Mouse (Mus musculus) intestine, embryonic 14.5 days (tissue): Measurements from ENCODE around the gene Cept1. TPM values are rescaled to one million over a fixed set of nuclear protein-coding genes. Genes with fewer than 3 reads are reported as not detected.

Source experiments
- ATAC-seq: fragments of 200-750 bp; cut with Nextera tagmentation; replicated peaks from 2 replicates; pipeline ENCODE4 v1.8.0; 2017; ENCODE audit warnings: low read depth, moderate number of reproducible peaks, moderate TSS enrichment, moderate library complexity; ENCODE audit not compliant: low FRiP score, low TSS enrichment
- DNase-seq: peaks from one replicate; pipeline ENCODE4 v3.0.0-alpha.2; 2018; ENCODE audit warnings: low spot score
- H3K27ac ChIP-seq: fragments of 300-500 bp; sonication (generic); 2 replicates; pipeline ENCODE4 v1.5.1; 2014; ENCODE audit warnings: low read depth, mild to moderate bottlenecking, control low read depth
- H3K27me3 ChIP-seq: fragments of 300-500 bp; sonication (generic); replicated peaks from 2 replicates; pipeline ENCODE4 v1.6.1; 2014; ENCODE audit warnings: low read length, control low read depth; ENCODE audit not compliant: control insufficient read depth, insufficient read depth
- H3K36me3 ChIP-seq: fragments of 300-500 bp; sonication (generic); 2 replicates; pipeline ENCODE4 v1.6.1; 2014; ENCODE audit warnings: low read length, control low read depth; ENCODE audit not compliant: control insufficient read depth, insufficient read depth
- H3K4me1 ChIP-seq: fragments of 300-500 bp; sonication (generic); replicated peaks from 2 replicates; pipeline ENCODE4 v1.6.1; 2014; ENCODE audit warnings: low read length, control low read depth, mixed read lengths; ENCODE audit not compliant: control insufficient read depth, insufficient read depth
- H3K4me2 ChIP-seq: fragments of 300-500 bp; sonication (generic); 2 replicates; pipeline ENCODE4 v1.6.1; 2014; ENCODE audit warnings: low read length
- H3K4me3 ChIP-seq: fragments of 300-500 bp; sonication (generic); 2 replicates; pipeline ENCODE4 v1.5.1; 2014; ENCODE audit warnings: low read depth, low read length, control low read depth, mixed read lengths
- H3K9ac ChIP-seq: fragments of 300-500 bp; sonication (generic); 2 replicates; pipeline ENCODE4 v1.6.1; 2014; ENCODE audit warnings: mild to moderate bottlenecking, low read length
- H3K9me3 ChIP-seq: fragments of 300-500 bp; sonication (generic); 2 replicates; pipeline ENCODE4 v1.6.1; 2016; ENCODE audit warnings: low read length, control low read depth; ENCODE audit not compliant: control insufficient read depth
- WGBS: fragments of 180-500 bp; shearing (Covaris S2); extraction: QIAGEN DNeasy Blood & Tissue Kit; methylation state at CpG from one replicate; pipeline ENCODE4 v1.1.7; 2014; 5-methylcytosine and 5-hydroxymethylcytosine counted together
- polyA plus RNA-seq: library from polyadenylated mRNA; unstranded; fragments of >200 nt; fragmentation: Nextera tagmentation; extraction: Ambion mirVana; gene quantifications from 2 replicates; pipeline ENCODE4 v1.2.1, GENCODE M21; 2014

Gene Cept1
- polyA plus RNA-seq, 1 experiment from 2014 or later = 48.7 TPM

DNA sequence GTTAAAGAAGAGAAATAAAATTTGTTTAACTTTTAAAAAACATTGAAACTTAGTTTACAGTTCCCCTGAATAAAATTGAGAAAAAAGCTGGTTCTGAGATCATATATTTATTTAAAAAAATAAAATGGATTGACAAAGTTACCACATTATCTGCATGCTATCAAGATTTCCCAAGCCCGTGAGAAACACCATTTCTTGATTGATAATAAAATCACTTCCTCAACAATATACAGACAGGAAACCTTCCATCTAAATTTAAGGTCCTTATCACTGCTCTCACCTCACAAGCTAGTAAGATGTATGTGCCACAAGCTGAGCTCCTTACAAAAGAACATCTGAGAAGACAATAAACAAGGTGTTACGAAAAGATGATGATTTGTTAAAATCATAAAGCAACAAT lies 44.7 kb downstream of the Cept1 start:
- ATAC-seq (no peak), DNase-seq (no peak)
- Histone ChIP-seq H3K4me1 (no peaks in the 10 kb centered on the region), H3K36me3 (peaks cover 57% of the 10 kb centered on the region), H3K27me3 (no peaks in the 10 kb centered on the region), H3K4me2 (no peak overlapping the region), H3K9ac (no peak overlapping the region), H3K4me3 (no peak overlapping the region), H3K27ac (no peak overlapping the region), H3K9me3 (no peaks in the 10 kb centered on the region)
- WGBS = 86% methylated on average over 2 of the region's 2 CpGs

DNA sequence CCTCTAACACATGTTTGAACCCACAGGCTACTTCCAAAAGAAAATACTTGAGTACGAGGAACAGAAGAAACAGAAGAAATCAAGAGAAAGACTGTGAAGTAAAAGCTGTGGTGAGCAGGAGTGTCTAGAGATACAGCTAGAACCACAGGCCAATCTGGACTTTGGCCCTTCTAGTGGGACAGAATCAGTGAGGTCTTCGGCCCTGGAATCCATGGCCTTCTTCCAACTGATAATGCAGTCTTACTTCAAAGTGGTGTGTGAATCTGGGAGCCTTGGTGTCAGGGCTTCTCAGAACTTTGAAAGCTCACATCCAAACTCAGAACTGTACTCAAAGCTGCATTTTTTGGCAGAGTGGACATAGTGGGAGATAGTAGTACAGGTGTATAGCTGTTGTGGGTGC lies 47.1 kb downstream of the Cept1 start:
- DNase-seq = no peak
- Histone ChIP-seq H3K36me3 (peaks cover 56% of the 10 kb centered on the region), H3K4me3 (no peak overlapping the region), H3K4me1 (no peaks in the 10 kb centered on the region), H3K9ac (no peak overlapping the region), H3K9me3 (no peaks in the 10 kb centered on the region), H3K4me2 (no peak overlapping the region), H3K27me3 (no peaks in the 10 kb centered on the region), H3K27ac (no peak overlapping the region)
- ATAC-seq = no peak
- WGBS = 91% methylated on average over 2 of the region's 2 CpGs

DNA sequence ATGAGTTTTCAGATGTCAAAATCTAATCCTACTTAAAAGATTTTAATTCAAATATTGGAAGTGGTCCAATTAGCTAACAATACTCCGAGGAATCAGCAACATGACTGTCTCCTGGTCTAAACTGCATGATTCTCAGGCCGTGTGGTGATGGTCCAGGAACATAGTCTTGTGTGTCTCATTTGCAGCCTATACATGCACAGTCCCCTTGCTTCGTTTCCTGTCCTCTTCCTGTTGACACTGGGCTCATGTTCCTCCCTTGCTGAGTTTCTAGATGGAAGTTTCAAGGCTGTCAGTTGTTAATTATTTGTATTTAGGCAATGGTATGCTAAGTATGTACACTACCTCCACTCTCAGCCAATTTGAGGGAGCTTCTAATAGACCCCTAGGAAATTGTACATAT lies 50.6 kb downstream of the Cept1 start:
- WGBS = 72% methylated on average over 3 of the region's 3 CpGs
- H3K27me3 ChIP-seq = no peaks in the 10 kb centered on the region
- H3K4me1 ChIP-seq = no peaks in the 10 kb centered on the region
- peaks cover 23% of the 10 kb centered on the region for H3K36me3 ChIP-seq
- no peak overlapping the region for H3K4me2 ChIP-seq
- H3K27ac ChIP-seq = no peak overlapping the region
- no peak overlapping the region for H3K9ac ChIP-seq
- H3K9me3 ChIP-seq = no peaks in the 10 kb centered on the region
- ATAC-seq (no peak), DNase-seq (no peak)
- no peak overlapping the region for H3K4me3 ChIP-seq

DNA sequence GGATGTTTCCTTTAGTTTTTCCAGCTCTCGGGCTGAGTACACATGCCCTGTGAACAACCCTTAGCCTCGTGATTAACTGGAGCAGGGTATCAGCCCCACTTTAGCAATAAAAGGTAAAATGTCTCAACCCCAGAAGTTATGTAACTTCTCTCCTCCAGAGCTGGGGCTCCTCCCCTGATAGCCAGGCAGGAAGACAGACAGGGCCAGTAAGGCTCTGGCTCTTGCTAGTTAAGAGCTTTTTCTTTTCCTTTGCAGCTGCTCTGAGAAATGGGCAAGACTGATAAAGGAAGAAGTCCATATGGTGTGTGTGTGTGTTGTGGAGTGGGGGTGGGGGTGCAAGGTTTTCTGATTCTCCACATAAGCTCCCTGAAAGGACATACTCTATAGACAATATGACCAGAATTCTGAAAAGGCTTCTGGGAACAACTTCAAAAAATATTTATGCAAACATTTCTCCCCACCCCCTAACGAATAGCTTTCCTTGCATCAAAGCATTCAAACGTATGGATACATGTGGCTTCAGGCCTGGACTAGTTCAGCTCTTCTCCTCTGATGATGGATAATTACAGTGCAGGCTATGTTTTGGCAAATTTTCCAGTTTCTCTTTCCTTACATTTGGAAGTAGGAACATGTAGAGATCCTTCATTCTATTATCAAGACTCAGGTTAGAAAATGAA lies 51.4 kb downstream of the Cept1 start:
- no peaks in the 10 kb centered on the region for H3K27me3 ChIP-seq
- peak overlapping the region; percentile 36 for H3K27ac ChIP-seq
- ATAC-seq = peak; percentile 82

DNA sequence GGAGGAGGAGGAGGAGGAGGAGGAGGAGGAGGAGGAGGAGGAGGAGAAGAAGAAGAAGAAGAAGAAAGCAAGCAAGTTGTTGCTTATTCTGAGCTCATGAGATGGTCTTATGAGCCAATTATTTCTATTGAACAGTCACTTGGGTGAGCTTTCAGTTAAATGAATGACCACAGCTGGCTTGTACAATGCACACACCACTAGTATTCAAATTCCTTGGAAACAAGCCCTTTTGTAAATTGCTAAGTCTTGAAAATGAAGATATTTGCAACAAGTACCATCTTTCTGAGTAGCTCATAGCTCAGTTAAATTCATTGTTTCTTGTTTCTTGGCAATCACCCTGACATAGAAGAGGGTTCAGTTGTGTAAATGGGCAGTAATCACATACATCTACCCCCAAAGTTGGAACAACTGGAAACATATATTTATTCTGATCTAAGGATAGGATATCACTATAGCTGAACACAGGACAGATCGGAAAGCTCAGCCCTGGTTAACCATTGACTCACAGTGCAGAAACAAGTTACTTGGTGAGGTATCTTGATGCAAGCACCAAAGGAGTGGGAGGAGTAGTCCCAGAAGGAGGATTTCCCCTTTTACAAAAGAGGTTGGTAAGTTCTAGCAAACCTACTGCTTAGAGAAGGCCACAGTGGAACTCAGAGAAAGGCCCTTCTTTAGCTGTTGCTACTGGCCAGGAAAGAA lies 52.1 kb downstream of the Cept1 start:
- ATAC-seq (peak; percentile 72), DNase-seq (no peak)
- Histone ChIP-seq H3K9me3 (no peaks in the 10 kb centered on the region), H3K4me2 (no peak overlapping the region), H3K36me3 (0 out of 2 replicates have a peak, but pooled peaks cover 10% of the 10 kb centered on the region), H3K4me1 (no peaks in the 10 kb centered on the region), H3K9ac (no peak overlapping the region), H3K27ac (peak overlapping the region; percentile 36), H3K27me3 (no peaks in the 10 kb centered on the region), H3K4me3 (no peak overlapping the region)
- 81% methylated on average over 1 of the region's 1 CpGs for whole genome bisulfite sequencing

More for the DNA sequence above, 51.4 kb downstream of the Cept1 start:
- H3K4me2 ChIP-seq = no peak overlapping the region
- H3K9ac ChIP-seq = no peak overlapping the region
- H3K36me3 ChIP-seq = 0 out of 2 replicates have a peak, but pooled peaks cover 17% of the 10 kb centered on the region
- WGBS = 34% methylated on average over 4 of the region's 4 CpGs
- DNase-seq = no peak
- H3K4me1 ChIP-seq = no peaks in the 10 kb centered on the region
- H3K4me3 ChIP-seq = no peak overlapping the region
- no peaks in the 10 kb centered on the region for H3K9me3 ChIP-seq

DNA sequence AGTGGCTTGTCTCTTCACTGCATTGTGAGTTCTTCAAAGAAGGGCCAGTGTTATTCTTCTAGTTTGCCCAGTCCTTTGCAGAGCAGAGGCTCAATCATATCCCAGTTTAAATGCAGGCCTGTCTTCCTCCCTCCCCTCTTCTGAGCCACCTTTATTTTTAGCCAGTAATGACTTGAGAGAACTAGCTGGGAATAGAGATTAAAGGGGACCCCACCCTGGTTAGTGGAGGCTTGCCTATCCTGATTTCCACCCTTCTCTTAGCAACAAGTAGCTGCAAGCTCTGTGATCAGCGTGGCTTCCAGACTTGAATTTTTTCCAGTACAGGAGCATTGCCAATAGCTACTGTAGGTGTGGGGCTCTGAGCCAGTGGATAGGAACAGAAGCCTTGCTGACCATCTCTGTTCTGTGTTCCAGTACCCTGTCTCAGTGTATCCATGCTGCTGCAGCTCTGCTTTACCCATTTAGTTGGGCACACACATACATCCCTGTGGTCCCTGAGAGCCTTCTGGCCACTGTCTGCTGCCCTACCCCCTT lies 53.1 kb downstream of the Cept1 start:
- WGBS = 85% methylated on average over 1 of the region's 1 CpGs
- Histone ChIP-seq H3K4me1 (no peaks in the 10 kb centered on the region), H3K9me3 (no peaks in the 10 kb centered on the region), H3K4me3 (no peak overlapping the region), H3K27ac (no peak overlapping the region), H3K9ac (no peak overlapping the region), H3K36me3 (0 out of 2 replicates have a peak, but pooled peaks cover 1% of the 10 kb centered on the region), H3K4me2 (no peak overlapping the region), H3K27me3 (no peaks in the 10 kb centered on the region)
- no peak for ATAC-seq
- DNase-seq = no peak

DNA sequence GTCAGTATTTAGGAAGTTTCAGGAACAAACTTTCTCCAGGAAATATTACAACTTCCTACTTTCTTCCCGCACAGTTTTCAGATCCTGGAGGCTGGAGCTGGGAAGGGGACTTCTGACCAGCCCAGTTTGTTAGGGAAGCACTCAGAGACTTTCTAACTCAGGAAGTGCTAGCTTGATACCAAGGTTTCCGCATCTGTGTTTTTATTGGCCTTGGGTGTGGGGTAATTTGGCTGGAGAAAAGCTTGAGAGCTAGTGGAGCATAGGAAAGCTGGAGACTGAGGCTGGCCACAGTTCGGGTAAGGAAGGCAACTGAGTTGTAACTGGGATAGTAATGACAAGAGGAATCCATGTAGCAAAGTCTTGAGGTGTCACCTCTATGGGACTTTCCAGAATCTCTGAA lies 53.7 kb downstream of the Cept1 start:
- H3K4me2 ChIP-seq = no peak overlapping the region
- H3K36me3 ChIP-seq = no peaks in the 10 kb centered on the region
- WGBS = 75% methylated on average over 3 of the region's 3 CpGs
- ATAC-seq (no peak), DNase-seq (no peak)
- no peak overlapping the region for H3K27ac ChIP-seq
- no peaks in the 10 kb centered on the region for H3K27me3 ChIP-seq
- no peak overlapping the region for H3K4me3 ChIP-seq
- no peak overlapping the region for H3K9ac ChIP-seq
- no peaks in the 10 kb centered on the region for H3K4me1 ChIP-seq
- H3K9me3 ChIP-seq = no peaks in the 10 kb centered on the region

DNA sequence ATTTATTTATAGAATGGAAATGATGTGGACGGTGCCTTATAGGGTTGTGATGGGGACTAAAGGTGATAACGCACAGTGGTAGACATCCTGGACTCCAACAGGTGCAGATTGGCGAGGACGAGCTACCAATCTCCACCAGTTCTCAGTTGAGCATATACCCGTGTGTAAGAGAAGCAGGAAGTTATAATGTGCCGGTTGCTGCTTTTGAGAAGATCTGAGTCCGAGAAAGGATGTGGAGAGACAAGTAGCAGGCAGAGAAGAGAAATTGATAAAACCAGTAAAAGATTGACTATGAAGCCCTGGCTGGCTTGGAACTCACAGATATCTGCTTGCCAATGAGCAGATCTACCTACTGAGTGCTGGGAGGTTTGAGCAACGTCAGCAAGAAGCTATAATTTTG lies 54.4 kb downstream of the Cept1 start:
- Histone ChIP-seq H3K27ac (no peak overlapping the region), H3K4me1 (no peaks in the 10 kb centered on the region), H3K36me3 (no peaks in the 10 kb centered on the region), H3K4me3 (no peak overlapping the region), H3K9ac (no peak overlapping the region), H3K27me3 (no peaks in the 10 kb centered on the region), H3K4me2 (no peak overlapping the region), H3K9me3 (no peaks in the 10 kb centered on the region)
- ATAC-seq = no peak
- DNase-seq = no peak
- 84% methylated on average over 8 of the region's 8 CpGs for WGBS
